Mouse (Mus musculus) brain, adult 2 months (tissue): ENCODE measurements at regions not wholly inside any gene's neighbourhood (a gene's known extent, or its start where the extent isn't known, plus 50 kb on each side); places are given as distances from the start of the nearest gene placed in this dataset.
A peak's percentile ranks its signal among the peaks of the same experiment; 100 is the strongest.
"Not testable (repeated sequence)": the region's sequence is repeated elsewhere in the genome, so short reads cannot be mapped to it uniquely, and the experiment has no call there.

ENCODE experiments used
- DNase-seq: peaks from one replicate; pipeline ENCODE4 v3.0.0; 2011; ENCODE audit warnings: low read depth, low spot score

- peak; percentile 3 for DNase-seq
Observed at GRCm38 (mm10) chr17:55036142-55036541, 409.0 kb upstream of the St6gal2 start.

GRCm38 (mm10) chr17:55040216-55040615 lies 405.0 kb upstream of the St6gal2 start:
- not testable (repeated sequence) for DNase-seq

GRCm38 (mm10) chr17:55068420-55068819 lies 376.8 kb upstream of the St6gal2 start:
- DNase-seq: peak; percentile 61

DNA sequence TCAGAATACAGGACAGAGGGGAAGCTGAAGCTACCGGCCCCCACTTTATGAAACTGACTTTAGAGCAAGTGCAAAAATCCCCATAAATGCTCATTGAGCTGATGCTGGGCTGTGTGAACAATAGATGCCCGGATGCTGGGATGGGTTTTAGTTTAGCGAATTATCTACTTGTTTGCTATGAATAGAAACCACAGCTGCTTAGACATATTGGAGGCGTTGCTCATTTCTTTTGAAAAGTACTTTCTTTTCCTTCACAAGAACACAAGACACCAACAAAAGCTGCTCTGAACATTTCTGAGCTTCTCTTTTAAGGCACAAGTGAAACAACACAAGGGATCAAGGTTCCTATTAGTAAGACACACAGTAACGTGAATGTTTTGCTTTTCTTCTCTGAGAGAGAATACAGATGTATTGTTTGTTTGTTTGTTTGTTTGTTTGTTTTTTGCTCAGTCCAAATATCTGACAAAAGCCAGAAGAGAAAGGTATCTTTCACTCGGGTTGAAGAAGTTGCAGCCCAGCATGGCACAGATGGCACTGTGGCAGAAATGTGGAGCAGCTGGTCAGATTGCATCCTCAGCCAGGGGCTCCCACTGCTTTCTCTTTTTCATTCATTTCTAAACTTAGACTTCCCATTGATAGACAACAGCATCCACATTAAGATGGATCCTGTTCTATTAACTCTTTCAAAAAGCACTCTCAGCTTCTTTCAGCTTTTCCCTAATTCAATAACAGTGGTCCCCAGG lies 361.7 kb upstream of the St6gal2 start:
- peak; percentile 80 for DNase-seq

GRCm38 (mm10) chr17:55090661-55091252 lies 354.4 kb upstream of the St6gal2 start:
- DNase-seq: no peak

GRCm38 (mm10) chr17:55103470-55103869 lies 341.7 kb upstream of the St6gal2 start:
- no peak for DNase-seq

GRCm38 (mm10) chr17:55124846-55125245 lies 320.3 kb upstream of the St6gal2 start:
- DNase-seq: peak; percentile 7

DNA sequence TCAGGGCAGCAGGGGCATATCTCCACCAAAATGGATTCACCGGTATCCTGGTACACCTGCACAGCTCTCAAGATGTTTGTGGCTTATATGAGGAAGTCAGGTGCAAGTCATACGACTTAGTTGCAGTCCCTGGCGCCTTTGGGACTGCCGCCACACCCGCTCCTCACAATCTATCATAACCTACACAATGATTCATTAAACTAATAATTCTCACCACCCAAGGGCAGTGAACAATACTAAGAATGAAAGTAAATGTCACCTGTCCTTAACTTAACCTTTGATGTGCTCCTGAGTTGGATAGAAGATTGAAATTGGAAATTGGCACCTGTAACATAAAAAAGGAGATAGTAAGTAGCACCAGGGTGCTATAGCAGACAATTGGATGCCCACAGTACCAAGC lies 315.1 kb upstream of the St6gal2 start:
- DNase-seq: not testable (repeated sequence)
